Mouse (Mus musculus): Measurements from ENCODE around the gene Hdac7. TPM values are rescaled to one million over a fixed set of nuclear protein-coding genes. Genes with fewer than 3 reads are reported as not detected.

The Hdac7 gene
- total and polyA plus RNA-seq, 3 experiments = 3.9 to 117 (median 20.4) TPM

DNA sequence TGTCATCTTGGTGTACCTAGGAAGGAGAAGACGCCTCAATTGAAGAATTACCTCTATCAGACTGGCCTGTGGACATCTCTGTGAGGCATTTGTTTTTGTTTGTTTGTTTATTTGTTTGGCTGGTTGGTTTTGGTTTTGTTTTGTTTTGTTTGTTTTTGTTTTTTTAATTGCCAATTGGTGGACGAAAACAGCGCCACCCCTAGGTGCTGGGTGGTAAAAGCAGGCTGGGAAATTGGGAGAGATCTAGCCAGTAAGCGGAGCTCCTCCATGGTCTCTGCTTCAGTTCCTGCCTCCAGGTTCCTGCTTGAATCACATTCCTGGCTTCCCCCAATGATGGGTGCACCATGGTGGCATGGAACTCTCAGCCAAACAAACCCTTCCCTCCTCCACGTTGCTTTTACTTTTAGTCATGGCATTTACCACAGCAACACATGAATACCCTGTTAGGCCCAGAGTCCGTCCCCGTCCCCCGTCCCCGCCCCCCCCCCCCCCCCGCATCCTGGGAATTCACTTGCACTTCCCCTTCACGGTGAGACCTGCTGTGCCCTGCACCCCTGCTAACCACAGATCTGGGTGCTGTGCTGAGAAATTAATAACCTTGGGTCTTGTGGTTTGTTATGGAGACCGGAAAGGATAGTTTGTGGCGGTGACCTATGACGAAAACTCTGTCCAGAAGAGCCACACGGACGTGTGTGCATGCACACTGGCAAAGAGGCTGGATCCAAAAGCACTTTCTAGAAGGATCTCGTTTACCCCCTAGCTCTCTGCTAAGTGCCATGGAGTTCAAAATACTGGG is 27.9 kb downstream of the Hdac7 start:
- H3K4me1 ChIP-seq (ENCODE audit: insufficient read depth, low read depth, low read length) = peaks cover 89% of the 10 kb centered on the region
- no peaks in the 10 kb centered on the region for H3K27me3 ChIP-seq (ENCODE audit: insufficient read depth, low read length)
- H3K4me3 ChIP-seq (ENCODE audit: low read depth, low read length) = no peak overlapping the region; the same call in 1 of the 2 replicates
- DNase-seq (ENCODE audit: low spot score) (peak; percentile 44), ATAC-seq (ENCODE audit: extremely low read depth, insufficient number of reproducible peaks, low FRiP score, poor library complexity, severe bottlenecking) (peak; percentile 43)
- TF ChIP-seq TAL1 (conservative IDR thresholded peaks at IDR 0.05; ENCODE audit: low read depth, low read length) (no peak), POLR2AphosphoS5 (IDR thresholded peaks at IDR 0.05; ENCODE audit: insufficient replicate concordance, low read depth, low read length) (no peak), GATA2 (IDR thresholded peaks at IDR 0.05; ENCODE audit: borderline replicate concordance, low read depth, low read length) (no peak), CTCF (IDR thresholded peaks at IDR 0.05; ENCODE audit: low read depth, low read length) (no peak), GATA1 (IDR thresholded peaks at IDR 0.05; ENCODE audit: borderline replicate concordance, low read length) (no peak)
- peaks cover 90% of the 10 kb centered on the region for H3K36me3 ChIP-seq (replicated peaks)
- H3K9me3 ChIP-seq (replicated peaks) = no peaks in the 10 kb centered on the region

DNA sequence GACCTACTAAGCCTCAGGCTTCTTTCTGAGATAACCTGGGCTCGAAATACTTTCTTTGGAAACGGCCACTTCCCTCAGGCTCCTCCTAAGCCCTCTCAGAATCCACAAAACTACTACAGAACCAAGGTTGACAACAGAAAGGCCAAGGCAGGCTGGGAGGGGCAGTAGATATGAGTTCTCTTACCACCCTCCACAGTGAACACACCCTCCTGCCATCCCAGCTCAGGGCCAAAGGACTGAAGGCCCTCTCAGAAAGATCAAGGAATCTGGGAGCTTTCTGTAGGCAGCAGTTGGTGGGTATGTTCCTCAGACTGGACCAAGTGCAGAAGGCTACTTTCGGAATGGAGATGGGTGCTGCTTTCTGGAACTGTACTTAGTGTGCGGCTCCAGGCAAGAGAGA is 29.0 kb downstream of the Hdac7 start:
- TF ChIP-seq GATA2 (IDR thresholded peaks at IDR 0.05; ENCODE audit: borderline replicate concordance, low read depth, low read length) (no peak), POLR2AphosphoS5 (IDR thresholded peaks at IDR 0.05; ENCODE audit: insufficient replicate concordance, low read depth, low read length) (no peak), CTCF (IDR thresholded peaks at IDR 0.05; ENCODE audit: low read depth, low read length) (no peak), GATA1 (IDR thresholded peaks at IDR 0.05; ENCODE audit: borderline replicate concordance, low read length) (no peak), TAL1 (conservative IDR thresholded peaks at IDR 0.05; ENCODE audit: low read depth, low read length) (no peak)
- DNase-seq (ENCODE audit: low spot score) (no peak), ATAC-seq (ENCODE audit: extremely low read depth, insufficient number of reproducible peaks, low FRiP score, poor library complexity, severe bottlenecking) (no peak)
- peaks cover 92% of the 10 kb centered on the region for H3K36me3 ChIP-seq (replicated peaks)
- peaks cover 80% of the 10 kb centered on the region for H3K4me1 ChIP-seq (ENCODE audit: insufficient read depth, low read depth, low read length)
- H3K27me3 ChIP-seq (ENCODE audit: insufficient read depth, low read length) = no peaks in the 10 kb centered on the region
- H3K9me3 ChIP-seq (replicated peaks) = no peaks in the 10 kb centered on the region
- no peak overlapping the region for H3K4me3 ChIP-seq (ENCODE audit: low read depth, low read length)

DNA sequence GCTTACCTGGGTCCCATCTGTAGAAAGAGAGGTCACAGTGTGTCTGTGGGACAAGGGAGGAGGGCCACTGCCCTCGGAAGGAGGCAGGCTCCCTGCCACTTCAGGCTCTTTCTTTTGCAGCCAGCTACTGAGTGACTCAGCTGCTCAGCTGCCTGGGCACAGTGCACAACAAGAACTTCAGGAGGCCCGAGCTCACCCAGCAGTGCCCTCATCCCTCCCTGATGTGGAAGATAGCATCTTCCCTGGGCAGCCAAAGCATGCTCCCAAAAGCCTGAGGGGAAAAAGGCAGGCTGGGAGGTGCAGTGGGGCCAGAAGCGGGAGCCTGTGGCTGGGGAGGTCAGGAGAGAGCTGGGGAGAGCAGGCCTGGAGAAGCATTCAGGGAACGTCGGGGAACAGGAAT is 29.6 kb downstream of the Hdac7 start:
- ATAC-seq (ENCODE audit: extremely low read depth, insufficient number of reproducible peaks, low FRiP score, poor library complexity, severe bottlenecking) (no peak), DNase-seq (ENCODE audit: low spot score) (no peak)
- Histone ChIP-seq H3K27me3 (ENCODE audit: insufficient read depth, low read length) (no peaks in the 10 kb centered on the region), H3K4me1 (ENCODE audit: insufficient read depth, low read depth, low read length) (peaks cover 75% of the 10 kb centered on the region), H3K36me3 (replicated peaks) (peaks cover 92% of the 10 kb centered on the region), H3K4me3 (ENCODE audit: low read depth, low read length) (peak overlapping the region; percentile 7; the same call in 1 of the 2 replicates), H3K9me3 (replicated peaks) (no peaks in the 10 kb centered on the region)
- no peak for TF ChIP-seq GATA2 (IDR thresholded peaks at IDR 0.05; ENCODE audit: borderline replicate concordance, low read depth, low read length)
- no peak for TF ChIP-seq POLR2AphosphoS5 (IDR thresholded peaks at IDR 0.05; ENCODE audit: insufficient replicate concordance, low read depth, low read length)
- no peak for TF ChIP-seq CTCF (IDR thresholded peaks at IDR 0.05; ENCODE audit: low read depth, low read length)
- TF ChIP-seq GATA1 (IDR thresholded peaks at IDR 0.05; ENCODE audit: borderline replicate concordance, low read length) = no peak

DNA sequence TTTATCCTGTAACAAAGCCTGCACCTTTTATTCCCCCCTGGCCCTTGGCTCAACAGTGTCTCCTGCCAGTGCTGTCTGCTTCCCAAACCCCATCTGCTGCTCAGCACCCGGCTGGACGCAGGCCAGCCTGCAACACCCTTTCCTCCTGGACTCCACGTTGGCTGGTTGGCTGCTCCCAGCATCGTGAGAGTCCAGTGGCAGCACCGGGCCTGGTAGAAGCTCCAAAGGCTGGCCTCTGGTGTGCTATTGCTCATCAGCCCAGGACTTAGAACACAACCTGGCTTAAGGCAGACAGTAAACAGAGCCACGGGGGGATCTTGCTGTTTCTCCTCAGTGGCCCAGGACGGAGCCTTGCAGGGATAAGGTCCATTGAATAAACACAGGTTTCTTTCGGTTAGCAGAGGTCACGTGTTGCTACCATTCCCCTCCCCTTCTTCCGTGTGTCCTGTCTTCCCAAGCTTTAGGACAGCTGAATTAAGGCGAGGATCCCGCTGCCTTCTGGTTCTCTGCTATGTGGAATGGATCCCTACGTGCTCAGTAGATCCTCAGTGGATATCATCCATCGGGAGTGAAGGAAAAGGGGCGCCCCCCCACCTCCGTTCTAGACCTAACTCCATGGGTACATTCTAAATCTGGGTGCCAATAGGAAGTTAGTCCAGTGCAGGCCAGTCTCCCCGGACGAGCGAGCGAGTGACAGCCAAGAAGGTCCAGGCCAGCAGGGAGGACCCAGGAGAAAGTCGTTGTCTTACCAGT is 30.7 kb downstream of the Hdac7 start:
- no peak for TF ChIP-seq CTCF (IDR thresholded peaks at IDR 0.05; ENCODE audit: low read depth, low read length)
- TF ChIP-seq GATA1 (IDR thresholded peaks at IDR 0.05; ENCODE audit: borderline replicate concordance, low read length) = no peak
- TF ChIP-seq GATA2 (IDR thresholded peaks at IDR 0.05; ENCODE audit: borderline replicate concordance, low read depth, low read length) = no peak
- no peak for TF ChIP-seq POLR2AphosphoS5 (IDR thresholded peaks at IDR 0.05; ENCODE audit: insufficient replicate concordance, low read depth, low read length)
- no peak for TF ChIP-seq TAL1 (conservative IDR thresholded peaks at IDR 0.05; ENCODE audit: low read depth, low read length)
- Histone ChIP-seq H3K4me3 (ENCODE audit: low read depth, low read length) (no peak overlapping the region), H3K27me3 (ENCODE audit: insufficient read depth, low read length) (no peaks in the 10 kb centered on the region), H3K36me3 (replicated peaks) (peaks cover 97% of the 10 kb centered on the region), H3K9me3 (replicated peaks) (no peaks in the 10 kb centered on the region), H3K4me1 (ENCODE audit: insufficient read depth, low read depth, low read length) (peaks cover 70% of the 10 kb centered on the region)
- DNase-seq (ENCODE audit: low spot score) = no peak
- ATAC-seq (ENCODE audit: extremely low read depth, insufficient number of reproducible peaks, low FRiP score, poor library complexity, severe bottlenecking) = no peak

DNA sequence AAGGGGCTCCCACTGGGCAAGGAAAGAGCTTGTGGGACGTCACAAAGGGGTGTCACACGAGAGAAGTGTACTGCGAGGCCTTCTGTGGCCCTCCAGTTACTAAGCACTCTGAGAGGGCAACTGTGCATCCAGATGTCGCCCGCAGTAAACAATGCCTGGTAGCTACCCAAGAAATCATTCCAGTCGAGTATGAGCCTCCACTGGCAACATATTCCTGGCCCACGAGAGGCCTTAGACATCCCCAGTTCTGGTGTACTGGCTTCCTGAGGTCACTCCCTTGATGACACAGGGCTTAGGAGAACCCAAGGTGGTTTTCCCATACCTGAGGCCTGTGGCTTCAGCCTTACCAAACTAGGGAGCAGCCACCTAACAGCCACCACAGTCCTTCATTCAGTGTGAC is 31.4 kb downstream of the Hdac7 start:
- DNase-seq (ENCODE audit: low spot score) (no peak), ATAC-seq (ENCODE audit: extremely low read depth, insufficient number of reproducible peaks, low FRiP score, poor library complexity, severe bottlenecking) (no peak)
- peaks cover 63% of the 10 kb centered on the region for H3K4me1 ChIP-seq (ENCODE audit: insufficient read depth, low read depth, low read length)
- no peaks in the 10 kb centered on the region for H3K9me3 ChIP-seq (replicated peaks)
- H3K36me3 ChIP-seq (replicated peaks) = peaks cover 97% of the 10 kb centered on the region
- no peaks in the 10 kb centered on the region for H3K27me3 ChIP-seq (ENCODE audit: insufficient read depth, low read length)
- H3K4me3 ChIP-seq (ENCODE audit: low read depth, low read length) = no peak overlapping the region
- TF ChIP-seq GATA1 (IDR thresholded peaks at IDR 0.05; ENCODE audit: borderline replicate concordance, low read length) (no peak), TAL1 (conservative IDR thresholded peaks at IDR 0.05; ENCODE audit: low read depth, low read length) (no peak), CTCF (IDR thresholded peaks at IDR 0.05; ENCODE audit: low read depth, low read length) (no peak), GATA2 (IDR thresholded peaks at IDR 0.05; ENCODE audit: borderline replicate concordance, low read depth, low read length) (no peak), POLR2AphosphoS5 (IDR thresholded peaks at IDR 0.05; ENCODE audit: insufficient replicate concordance, low read depth, low read length) (no peak)

DNA sequence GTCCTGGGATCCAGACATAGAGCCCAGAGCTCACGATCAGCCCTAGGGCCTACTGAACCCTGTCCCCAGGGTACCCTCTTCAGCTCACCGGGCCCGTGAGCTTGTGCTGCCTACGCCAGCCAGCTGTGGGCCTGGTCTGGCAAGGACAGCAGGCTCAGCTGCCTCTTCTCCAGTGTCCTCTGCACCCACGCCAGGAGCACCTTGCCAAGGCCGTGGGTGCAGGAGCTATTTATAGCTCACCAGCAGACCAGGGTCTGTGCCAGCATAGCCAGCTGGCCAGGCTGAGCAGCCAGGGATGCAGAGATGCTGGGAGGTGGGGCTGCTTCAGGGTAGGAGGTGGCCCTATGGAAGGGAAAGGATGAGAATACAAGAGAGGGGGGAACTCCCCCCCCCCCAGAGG is 32.2 kb downstream of the Hdac7 start:
- no peaks in the 10 kb centered on the region for H3K9me3 ChIP-seq (replicated peaks)
- peaks cover 57% of the 10 kb centered on the region for H3K4me1 ChIP-seq (ENCODE audit: insufficient read depth, low read depth, low read length)
- no peak for DNase-seq (ENCODE audit: low spot score)
- H3K4me3 ChIP-seq (ENCODE audit: low read depth, low read length) = no peak overlapping the region; the same call in 1 of the 2 replicates
- no peaks in the 10 kb centered on the region for H3K27me3 ChIP-seq (ENCODE audit: insufficient read depth, low read length)
- peaks cover 98% of the 10 kb centered on the region for H3K36me3 ChIP-seq (replicated peaks)
- TF ChIP-seq GATA2 (IDR thresholded peaks at IDR 0.05; ENCODE audit: borderline replicate concordance, low read depth, low read length) = no peak
- TF ChIP-seq TAL1 (conservative IDR thresholded peaks at IDR 0.05; ENCODE audit: low read depth, low read length) = no peak
- TF ChIP-seq GATA1 (IDR thresholded peaks at IDR 0.05; ENCODE audit: borderline replicate concordance, low read length) = no peak
- TF ChIP-seq POLR2AphosphoS5 (IDR thresholded peaks at IDR 0.05; ENCODE audit: insufficient replicate concordance, low read depth, low read length) = no peak
- no peak for TF ChIP-seq CTCF (IDR thresholded peaks at IDR 0.05; ENCODE audit: low read depth, low read length)
- no peak for ATAC-seq (ENCODE audit: extremely low read depth, insufficient number of reproducible peaks, low FRiP score, poor library complexity, severe bottlenecking)
